Mouse (Mus musculus) kidney, postnatal 10 days (tissue): ENCODE data around the gene Gm10717.
A peak's percentile ranks its signal among the peaks of the same experiment; 100 is the strongest.
"Not testable (repeated sequence)": the region's sequence is repeated elsewhere in the genome, so short reads cannot be mapped to it uniquely, and the experiment has no call there.

Experiments used
- DNase-seq: peaks from one replicate; pipeline ENCODE4 v3.0.0; 2021; ENCODE audit warnings: mixed read lengths

Gene Gm10717

GRCm38 (mm10) chr9:3025653-3026052 is 436 bp downstream of the Gm10717 start:
- peak; percentile 47 for DNase-seq

GRCm38 (mm10) chr9:3026136-3026535 is 919 bp downstream of the Gm10717 start:
- DNase-seq, result not testable (repeated sequence)

GRCm38 (mm10) chr9:3026741-3027140 is 1.5 kb downstream of the Gm10717 start:
- DNase-seq, result not testable (repeated sequence)

- not testable (repeated sequence) for DNase-seq
These were observed 2.0 kb downstream of the Gm10717 start for GRCm38 (mm10) chr9:3027200-3027599.

- peak; percentile 4 for DNase-seq
These were observed 4.2 kb downstream of the Gm10717 start for GRCm38 (mm10) chr9:3029276-3030000.

- not testable (repeated sequence) for DNase-seq
These were observed 5.6 kb downstream of the Gm10717 start for GRCm38 (mm10) chr9:3030677-3031318.

- not testable (repeated sequence) for DNase-seq
These were observed 9.1 kb downstream of the Gm10717 start, which contains the start of gene Gm17535 for GRCm38 (mm10) chr9:3034299-3034698. Gene Gm17535, plus strand, starts transcription at chr9:3034599.

GRCm38 (mm10) chr9:3036577-3036976 is 11.4 kb downstream of the Gm10717 start, which contains the start of gene Gm10715:
Gene Gm10715, plus strand, starts transcription at chr9:3036877.
- DNase-seq, result not testable (repeated sequence)

GRCm38 (mm10) chr9:3038161-3038560 is 12.9 kb downstream of the Gm10717 start:
- DNase-seq, result not testable (repeated sequence)
